Mouse (Mus musculus): ENCODE results near the gene Pim1.
"Not testable (repeated sequence)": the region's sequence is repeated elsewhere in the genome, so short reads cannot be mapped to it uniquely, and the experiment has no call there.

Pim1 gene

DNA sequence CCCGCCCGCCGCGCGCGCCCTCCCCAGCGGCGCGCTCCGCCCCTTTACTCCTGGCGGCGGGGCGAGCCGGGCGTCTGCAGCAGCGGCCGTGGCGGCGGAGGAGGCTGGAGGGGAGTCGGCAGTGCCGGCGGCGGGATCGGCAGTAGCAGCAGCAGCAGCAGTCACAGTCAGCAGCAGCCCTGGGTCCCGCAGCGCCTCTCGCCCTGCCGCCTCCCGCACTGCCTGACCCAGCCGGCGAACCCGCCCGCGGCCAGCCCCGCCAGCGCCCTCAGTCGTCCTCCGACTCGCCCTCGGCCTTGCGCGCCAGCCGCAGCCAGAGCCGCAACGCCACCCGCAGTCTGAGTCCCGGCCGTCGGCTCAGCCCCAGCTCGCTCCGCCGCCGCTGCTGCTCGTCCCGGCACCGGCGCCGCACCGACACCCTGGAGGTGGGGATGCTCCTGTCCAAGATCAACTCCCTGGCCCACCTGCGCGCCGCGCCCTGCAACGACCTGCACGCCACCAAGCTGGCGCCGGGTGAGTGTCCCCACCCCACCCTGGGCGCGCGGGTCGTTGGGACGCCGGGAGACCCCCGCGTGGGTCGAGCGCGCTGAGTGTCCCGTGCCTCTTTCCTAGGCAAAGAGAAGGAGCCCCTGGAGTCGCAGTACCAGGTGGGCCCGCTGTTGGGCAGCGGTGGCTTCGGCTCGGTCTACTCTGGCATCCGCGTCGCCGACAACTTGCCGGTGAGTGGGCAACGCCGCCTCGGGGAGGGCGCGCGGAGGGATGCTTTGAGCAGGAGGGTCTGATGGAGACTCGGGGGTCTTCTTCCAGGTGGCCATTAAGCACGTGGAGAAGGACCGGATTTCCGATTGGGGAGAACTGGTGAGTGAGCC is at the start of gene Pim1:
Gene Pim1, plus strand, starts transcription at position 41 of the 869 bp plus-strand sequence.
- DNase-seq (ENCODE audit: low spot score) = no peak

DNA sequence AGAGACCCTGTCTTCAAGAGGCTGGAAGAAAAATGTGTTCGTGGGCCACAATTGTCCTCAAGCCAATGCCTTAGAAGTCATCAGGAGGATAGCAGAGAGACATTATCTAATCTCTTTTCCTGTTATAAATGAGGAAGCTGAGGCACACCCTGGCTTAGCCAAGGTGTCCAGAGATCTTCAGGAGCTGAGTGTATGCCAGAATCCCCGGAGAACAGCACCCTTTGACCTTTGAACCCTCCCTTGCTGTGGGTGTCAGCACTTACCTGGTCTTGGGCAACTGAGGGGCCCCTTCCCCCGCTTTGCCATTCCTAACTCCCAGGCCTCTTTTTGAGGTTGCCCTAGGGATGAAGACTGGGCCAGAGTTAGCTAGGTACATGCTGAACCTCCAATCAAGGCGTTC is 49.0 kb upstream of the Pim1 start:
- DNase-seq (ENCODE audit: low spot score) = no peak

DNA sequence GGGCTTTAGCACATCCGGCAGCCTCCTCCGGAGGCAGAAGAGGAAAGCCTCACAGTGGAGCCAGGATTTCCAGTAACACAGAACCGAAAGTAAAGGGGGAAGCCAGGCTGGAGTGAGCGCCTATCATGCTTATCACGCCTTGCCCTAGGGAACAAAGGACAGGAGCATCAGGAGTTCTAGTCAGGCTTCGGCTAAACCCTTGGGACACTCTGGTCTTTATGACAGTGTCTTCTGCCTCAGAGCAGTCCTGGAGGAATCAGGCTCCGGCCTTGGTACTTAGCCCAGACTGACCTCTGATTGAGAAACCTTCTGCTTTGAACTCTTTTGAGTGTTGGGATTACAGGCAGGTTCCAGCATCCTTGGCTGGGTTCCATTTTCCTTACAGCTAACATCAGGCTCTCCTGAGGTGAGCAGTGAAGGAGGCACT is 48.4 kb upstream of the Pim1 start:
- DNase-seq (ENCODE audit: low spot score) = no peak

DNA sequence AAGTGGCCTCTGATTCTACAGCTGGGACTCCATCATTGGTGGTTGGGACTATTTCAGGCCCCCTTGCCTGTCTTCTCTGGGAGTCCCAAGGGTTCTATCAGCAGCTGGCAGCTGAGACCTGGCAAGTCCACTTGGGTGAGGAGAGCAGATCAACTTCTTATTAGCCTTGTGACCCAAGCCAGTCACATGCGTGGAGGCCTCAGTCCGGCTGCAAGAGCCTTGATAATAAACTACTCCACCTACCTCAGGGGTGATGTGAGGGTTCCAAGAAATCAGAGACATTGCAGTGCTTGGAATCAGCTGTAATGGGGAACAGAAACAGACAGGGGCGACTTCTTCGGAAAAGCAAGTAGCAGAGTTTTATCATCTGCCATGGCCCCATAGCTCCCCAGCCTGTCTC is 46.8 kb upstream of the Pim1 start:
- no peak for DNase-seq (ENCODE audit: low spot score)

DNA sequence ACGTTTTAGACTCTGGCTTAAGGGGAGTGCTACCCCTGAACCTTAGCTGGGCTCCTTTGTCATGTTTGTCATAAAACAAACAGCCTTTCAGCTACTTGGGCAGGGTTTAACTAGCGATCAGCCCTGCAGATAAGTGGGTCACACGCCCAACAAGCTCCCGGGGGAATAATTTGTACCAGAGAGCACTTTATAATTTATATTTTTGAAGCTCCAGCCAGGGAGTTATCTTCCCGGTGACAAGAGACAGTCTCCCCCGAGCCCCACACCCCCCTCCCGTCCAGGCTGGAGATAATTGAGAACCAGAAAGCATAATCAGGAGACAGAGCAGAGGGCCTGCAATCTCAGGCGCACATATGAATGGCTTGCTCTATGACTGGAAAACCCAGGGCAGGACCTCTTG is 45.5 kb upstream of the Pim1 start:
- no peak for DNase-seq (ENCODE audit: low spot score)

DNA sequence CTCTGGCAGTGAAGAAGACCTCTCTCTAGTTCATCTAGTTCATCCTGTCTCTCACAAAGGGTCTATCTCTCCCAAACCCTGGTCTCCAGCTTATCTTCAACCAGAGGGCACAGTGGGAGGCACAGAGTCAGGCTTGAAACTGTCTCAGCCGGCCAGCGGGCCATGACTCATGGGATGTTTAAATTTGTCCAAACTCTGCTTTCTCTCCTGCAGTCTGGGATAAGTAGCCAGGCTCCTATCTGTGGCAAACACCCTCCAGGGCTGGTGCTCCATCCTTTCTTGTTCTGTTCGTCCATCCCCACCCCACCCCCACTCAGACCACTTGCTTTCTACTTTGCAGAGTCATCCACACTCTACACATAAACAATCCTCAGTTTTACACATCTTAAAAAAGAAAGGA is 43.2 kb upstream of the Pim1 start:
- DNase-seq (ENCODE audit: low spot score) = no peak

DNA sequence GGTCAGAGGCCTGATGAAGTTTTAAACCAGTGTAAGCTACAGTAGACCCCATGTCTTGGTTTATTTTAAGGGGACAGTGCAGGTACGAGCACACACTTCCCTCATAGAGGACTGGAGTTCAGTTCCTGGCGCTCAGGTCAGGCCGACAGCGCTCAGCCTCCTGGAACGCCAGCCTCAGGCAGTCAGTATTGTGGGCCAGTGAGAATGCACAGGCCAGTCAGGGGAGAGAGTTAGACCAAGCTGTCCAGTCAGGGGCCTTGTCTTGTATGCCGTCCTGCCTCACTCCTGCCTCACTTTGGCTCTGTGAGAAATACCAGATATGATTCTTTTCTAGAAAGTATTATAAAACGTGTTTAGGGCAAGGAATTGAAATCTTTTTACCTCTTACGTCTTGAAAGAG is 42.5 kb upstream of the Pim1 start:
- no peak for DNase-seq (ENCODE audit: low spot score)

DNA sequence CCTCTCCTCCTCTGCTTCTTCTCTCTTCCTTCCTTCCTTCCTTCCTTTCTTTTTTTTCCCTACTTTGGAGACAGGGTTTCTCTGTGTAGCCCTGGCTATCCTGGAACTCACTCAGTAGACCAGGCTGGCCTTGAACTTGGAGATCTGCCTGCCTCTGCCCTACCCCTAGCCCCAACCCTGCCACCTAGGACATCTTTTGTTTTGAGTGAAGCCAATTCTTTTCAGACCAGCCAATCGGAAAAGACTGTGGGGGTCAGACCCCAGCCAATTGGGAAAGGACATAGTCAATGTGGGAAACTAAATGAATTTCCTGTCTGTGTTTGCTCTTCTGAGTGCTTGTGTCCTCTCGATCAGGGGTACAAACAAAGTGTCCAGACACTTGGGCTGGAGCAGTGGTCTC is 42.0 kb upstream of the Pim1 start:
- DNase-seq (ENCODE audit: low spot score) = no peak

DNA sequence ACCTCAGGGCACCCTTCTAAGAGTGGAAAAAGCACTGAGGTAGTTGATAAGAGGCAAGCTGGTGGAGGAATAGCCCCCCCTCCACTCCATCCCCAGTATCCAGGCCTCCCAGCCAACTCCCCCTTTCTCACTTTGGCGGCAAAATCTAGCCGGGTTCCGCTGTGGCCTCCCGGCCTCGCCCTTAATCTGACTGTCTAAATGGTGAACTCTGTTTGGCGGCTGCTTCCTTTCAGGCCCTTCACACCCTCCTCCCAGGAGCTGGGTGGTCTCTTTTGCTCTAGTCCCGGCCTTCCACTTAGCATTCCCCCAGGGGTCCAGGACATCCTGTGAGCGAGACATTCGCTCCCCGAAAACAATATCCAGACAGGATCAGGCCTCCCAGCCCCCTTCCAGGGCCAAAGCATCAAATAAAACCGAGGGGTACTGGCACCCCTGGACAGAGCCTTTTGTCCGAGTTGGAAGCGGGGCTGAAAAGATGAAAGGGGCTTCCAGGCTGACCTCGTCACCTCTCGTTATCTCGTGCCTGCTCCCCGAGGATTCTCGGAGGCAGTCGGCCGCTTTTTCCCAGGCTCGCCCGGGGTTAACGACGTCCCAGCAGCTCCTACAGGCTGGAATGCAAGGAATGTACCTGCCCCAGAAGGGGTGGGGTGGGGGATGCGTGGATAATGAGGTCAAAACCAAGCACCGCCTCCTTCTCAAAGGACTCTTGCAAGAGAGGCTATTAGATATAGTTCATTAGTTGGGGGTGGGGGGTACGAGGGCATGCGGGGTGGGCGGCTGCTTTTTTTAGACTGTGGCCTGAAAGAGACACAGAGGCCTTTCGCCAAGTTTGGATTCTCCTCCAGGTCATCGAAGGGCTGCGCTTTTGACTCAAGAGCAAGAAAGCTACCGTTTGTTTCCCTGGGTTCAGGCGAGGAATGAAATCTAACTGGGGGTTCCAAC is 39.4 kb upstream of the Pim1 start:
- DNase-seq (ENCODE audit: low spot score) = no peak

DNA sequence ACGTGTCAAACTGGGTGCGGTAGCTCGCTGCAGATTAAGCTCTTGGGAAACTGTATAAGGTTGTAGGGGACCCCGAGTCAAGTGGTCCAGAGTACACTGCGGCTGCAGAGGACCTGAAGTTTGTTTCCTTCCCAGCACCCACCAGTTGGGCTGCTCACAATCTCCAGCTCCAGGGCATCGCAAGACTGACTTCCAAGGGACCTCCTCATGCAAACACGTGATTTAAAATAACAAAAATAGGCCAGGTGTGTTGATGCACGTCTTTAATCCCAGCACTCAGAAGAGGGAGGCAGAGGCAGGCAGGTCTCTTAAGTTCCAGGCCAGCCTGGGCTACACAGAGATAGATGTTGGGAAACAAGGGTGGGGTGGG is 38.7 kb upstream of the Pim1 start:
- no peak for DNase-seq (ENCODE audit: low spot score)

DNA sequence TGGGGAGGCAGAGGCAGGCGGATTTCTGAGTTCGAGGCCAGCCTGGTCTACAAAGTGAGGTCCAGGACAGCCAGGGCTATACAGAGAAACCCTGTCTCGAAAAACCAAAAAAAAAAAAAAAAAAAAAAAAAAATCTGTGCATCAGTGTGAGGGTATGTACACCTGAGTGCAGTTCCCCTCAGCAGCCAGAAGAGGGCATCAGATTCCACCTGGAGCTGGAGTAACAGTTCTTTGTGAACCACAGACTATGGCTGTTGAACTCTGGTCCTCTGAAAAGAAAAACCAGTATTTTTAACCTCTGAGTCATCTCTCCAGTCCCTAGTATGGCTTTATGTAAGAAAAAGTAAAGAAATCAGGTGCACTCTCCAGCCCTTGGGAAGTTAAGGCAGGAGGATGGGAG is 36.4 kb upstream of the Pim1 start:
- not testable (repeated sequence) for DNase-seq (ENCODE audit: low spot score)

DNA sequence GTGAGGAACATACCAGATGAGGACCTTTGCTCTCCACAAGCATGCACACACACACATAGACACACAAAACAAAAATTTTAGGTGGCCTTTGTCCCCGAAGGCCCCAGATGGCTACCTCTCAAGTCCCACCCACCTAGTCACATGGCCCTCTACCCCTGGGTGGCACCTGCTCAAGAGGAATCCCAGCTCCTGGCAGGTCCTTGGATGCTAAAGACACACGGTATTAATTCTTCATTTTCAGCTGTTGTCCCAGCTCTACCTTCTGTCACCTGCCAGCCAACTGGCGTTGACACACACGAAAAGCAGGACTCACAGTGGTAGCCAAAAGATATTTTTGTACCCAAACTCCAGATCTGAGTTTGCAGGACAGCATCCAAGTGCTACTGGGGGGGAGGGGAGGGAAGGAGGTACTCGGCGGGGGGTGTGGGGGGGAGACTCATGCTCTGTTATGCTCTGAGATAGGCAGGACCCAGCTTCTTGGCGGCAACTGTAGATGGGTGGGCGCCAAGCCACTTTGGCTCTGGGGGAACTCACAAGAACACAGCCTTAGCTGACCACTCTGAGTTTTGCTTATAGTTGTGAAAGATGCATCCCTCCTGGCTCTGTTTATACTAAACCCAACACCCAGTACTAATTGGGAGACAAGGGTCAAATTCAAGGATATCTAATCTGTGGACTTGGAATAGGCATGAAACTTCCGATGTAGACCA is 35.0 kb upstream of the Pim1 start:
- DNase-seq (ENCODE audit: low spot score) = no peak

DNA sequence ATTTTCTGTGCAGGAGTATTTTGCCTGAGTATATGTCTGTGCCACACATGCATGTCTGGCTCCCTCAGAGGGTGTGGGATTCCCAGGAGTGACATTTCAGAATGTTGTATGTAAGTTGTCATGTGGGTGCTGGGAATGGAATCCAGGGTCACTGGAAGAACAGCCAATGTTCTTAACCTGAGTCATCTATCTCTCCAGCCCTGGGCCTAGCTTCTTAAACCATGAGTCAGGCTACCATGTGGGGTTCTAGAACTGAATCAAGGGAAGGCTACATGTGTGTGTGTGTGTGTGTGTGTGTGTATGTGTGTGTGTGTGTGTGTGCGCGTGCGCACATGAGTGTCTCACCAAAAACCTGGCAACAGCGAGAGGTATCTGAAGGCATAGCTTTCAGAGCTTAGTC is 34.1 kb upstream of the Pim1 start:
- no peak for DNase-seq (ENCODE audit: low spot score)

DNA sequence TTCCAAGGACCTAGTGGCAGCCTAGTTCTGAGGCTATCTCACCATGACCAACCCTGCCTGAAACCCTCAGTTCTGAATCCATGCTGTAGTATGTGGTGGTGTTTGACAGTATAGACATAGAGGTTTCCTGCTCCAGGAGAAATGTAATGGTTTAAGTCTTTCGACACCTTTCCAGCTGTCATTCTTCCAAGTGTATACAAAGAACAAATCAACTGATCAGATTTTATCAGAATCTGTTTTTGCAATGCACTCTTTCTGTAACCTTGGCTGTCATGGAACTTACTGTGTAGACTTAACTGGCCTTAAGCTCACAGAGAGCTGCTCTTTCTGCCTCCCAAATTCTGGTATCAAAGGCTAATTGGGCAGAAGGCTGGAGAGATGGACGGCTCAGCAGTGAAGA is 33.6 kb upstream of the Pim1 start:
- DNase-seq (ENCODE audit: low spot score) = no peak

DNA sequence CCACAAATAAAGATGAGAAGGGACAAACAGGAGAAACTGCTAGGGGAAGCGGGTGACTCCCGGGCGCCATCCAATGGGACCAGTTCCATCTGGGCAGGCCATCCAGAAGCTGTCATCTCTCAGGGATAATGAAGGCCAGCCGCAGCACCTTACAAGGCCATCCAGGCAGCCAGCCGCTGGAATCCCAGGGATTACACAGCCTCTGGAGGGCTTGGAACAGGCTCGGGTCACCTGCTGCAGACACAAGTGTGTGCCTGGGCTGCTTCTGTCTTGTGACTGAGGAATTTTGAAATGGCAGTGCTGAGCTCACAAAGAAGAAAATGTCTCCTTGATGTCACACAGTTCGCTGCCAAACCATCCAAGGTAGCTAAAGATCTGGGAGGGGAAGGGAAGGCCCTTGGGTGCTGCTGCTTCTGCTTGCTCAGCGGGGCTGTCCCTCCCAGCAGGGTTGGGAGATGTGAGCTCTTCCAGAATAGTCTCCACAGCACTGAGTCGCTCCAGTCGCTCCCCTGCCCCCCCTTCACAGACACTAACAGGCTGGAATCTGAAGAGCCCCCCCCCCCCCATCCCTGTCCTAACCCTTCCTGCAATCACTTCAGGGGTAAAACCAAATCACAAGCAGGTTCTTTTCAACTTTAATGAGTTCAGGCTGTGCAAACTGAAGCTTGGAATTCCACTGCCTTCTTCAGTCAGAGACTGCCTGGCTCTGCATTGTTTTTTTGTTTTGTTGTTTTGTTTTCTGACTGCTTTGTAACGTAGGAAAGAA is 32.6 kb upstream of the Pim1 start:
- DNase-seq (ENCODE audit: low spot score) = no peak

DNA sequence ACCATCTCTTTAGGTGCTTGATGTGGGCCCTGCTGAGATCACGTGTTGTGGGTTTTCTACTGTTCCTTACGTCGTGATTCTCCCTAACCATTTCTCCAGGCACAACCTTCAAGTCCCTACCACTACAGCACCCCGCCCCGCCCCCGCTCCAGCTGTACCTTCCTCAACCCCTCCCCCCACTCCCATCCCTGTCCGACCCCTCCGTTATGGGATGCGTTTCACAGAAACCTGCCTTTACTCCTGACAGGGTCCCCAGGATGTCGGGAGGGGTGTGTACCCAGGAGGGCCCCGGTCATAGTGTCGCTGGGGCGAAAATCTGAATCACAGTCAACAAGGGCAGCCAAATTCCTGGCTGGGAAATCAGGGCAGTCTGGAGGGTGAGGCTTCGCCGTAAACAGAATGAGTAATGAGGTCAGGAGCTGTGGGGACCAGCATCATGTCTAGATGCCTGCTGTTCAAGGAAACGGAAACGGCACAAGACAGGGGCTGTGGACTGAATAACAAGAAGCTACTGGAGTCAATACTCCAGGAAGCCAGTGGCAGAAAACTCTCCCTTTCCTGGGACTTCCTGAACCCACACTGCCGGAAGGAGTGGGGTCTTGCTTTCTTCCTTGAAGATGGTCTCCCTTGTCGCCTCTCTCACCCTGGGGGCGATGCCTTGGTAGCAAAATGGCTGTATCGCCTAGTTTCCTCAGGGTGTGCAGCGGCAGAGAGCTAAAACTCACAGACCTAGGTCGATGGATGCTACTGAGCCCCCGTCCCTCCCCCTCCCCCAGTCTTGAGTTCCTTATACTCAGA is 31.0 kb upstream of the Pim1 start:
- no peak for DNase-seq (ENCODE audit: low spot score)

DNA sequence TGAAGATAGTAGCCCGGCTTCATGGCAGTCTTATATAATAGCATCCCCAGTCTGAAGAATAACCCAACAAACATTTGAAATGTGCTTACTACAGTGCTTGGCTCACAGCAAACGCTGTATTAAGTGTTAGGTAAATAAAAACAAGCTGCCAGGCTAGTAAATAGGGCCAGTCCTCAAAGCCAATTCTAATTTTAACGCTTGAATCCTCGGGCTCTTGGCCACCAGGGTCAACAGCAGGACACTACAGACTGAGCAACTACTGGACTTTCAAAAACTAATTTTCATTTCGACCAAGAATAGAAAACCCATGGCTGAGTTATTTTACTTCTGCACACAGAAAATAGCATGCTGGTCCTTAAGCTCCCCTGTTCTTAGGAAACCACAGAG is 30.4 kb upstream of the Pim1 start:
- no peak for DNase-seq (ENCODE audit: low spot score)

DNA sequence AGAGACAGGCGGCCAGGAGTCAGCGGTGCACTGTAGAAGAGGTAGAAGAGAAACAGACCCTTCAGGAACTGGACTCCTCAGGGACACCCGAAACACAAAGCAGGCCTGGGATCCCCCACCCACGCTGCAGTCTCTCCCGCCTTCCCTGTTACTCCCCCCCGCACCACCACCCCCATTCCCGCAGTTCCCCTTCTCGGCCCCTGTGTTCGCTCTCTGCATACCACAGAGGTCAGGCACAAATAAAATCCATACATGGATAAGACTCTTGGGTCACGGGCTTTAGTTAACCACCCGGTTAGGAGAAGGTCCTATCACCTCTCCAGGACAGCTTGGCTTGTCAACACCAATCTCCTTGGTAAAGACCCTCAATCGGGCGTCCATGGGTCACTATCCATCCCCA is 26.9 kb upstream of the Pim1 start:
- DNase-seq (ENCODE audit: low spot score) = no peak

DNA sequence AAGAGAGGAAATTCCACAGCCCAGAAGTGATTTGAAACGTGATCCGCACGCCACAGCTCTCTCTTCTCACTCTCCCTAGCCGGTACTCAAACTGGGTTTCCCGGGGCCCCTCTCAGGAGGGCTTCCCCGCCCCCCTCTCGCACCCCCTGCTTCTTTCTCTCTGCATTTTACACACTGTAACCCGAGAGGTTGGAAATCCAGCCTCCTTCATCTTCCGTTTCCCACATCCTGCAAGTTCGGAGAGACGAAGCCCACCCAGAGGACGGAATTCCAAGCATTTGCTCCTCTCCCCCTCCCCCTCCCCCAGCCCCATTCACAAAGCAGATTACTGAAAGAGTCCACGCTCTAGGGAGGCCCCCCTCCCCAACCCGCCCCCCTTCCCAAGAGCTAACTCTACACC is 26.5 kb upstream of the Pim1 start:
- DNase-seq (ENCODE audit: low spot score) = no peak

DNA sequence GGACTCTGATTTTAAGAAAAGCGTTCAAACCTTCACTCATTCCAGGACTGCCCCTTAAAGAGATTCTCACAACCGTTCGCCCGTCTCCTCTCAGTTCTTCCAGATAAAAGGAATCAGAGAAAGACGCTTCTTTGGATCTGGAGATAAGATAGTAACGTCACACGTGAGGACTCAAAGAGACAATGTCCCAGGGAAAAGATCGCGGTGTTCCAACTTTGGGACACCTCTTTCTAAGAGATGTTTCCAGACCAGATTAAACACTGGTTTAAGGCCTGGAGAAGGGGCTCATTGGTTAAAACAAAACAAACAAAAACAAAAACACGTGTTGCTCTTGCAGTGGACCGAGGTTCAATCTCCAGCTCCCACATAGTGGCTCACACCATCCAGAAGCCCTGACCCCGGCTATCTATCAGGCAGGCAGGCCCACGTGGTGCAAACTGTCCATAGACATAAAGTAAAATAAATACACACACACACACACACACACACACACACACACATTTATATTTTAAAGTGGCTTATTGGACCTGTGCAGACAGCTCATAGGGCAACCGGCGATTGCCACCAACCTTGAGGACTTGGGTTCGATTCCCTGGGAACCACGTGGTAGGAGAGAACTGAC is 25.9 kb upstream of the Pim1 start:
- no peak for DNase-seq (ENCODE audit: low spot score)
